Mouse (Mus musculus): ENCODE measurements around the gene Inafm1. TPM values are rescaled to one million over a fixed set of nuclear protein-coding genes. Genes with fewer than 3 reads are reported as not detected.

Gene Inafm1
- total and polyA plus RNA-seq, 3 experiments: 50.7 to 87.6 TPM; not detected in 1

- H3K27me3 ChIP-seq (ENCODE audit: control insufficient read depth in 1 of 2, insufficient read depth in 2 of 2, low read length in 2 of 2): peaks cover 0 to 1% of the 10 kb centered on the region in 2 experiments; a peak in 1 of 4 replicates
- no peaks in the 10 kb centered on the region for H3K79me2 ChIP-seq (ENCODE audit: control insufficient read depth, insufficient read depth, low read length, poor library complexity)
- peaks cover 0 to 17% of the 10 kb centered on the region in 2 experiments; a peak in 2 of 4 replicates for H3K36me3 ChIP-seq (ENCODE audit: control insufficient read depth in 1 of 2, insufficient read depth in 2 of 2, low read length in 2 of 2)
- TF ChIP-seq RAD21 (IDR thresholded peaks at IDR 0.05; ENCODE audit: low read depth, low read length) (no peak), USF1 (IDR thresholded peaks at IDR 0.05; ENCODE audit: low read depth, low read length) (no peak), NRF1 (IDR thresholded peaks at IDR 0.05; ENCODE audit: insufficient read depth, low read depth, low read length, poor library complexity, severe bottlenecking) (no peak), TAL1 (IDR thresholded peaks at IDR 0.05; ENCODE audit: low read length) (no peak), MAZ (IDR thresholded peaks at IDR 0.05; ENCODE audit: low read depth, low read length) (no peak), BHLHE40 (IDR thresholded peaks at IDR 0.05; ENCODE audit: borderline replicate concordance, low read depth, low read length) (no peak), MYB (IDR thresholded peaks at IDR 0.05; ENCODE audit: low read depth, low read length) (no peak), GABPA (IDR thresholded peaks at IDR 0.05; ENCODE audit: low read depth, low read length) (no peak), GATA1 (IDR thresholded peaks at IDR 0.05; ENCODE audit: low read depth, low read length) (no peak), CHD1 (IDR thresholded peaks at IDR 0.05; ENCODE audit: low read depth, low read length) (no peak), USF2 (IDR thresholded peaks at IDR 0.05; ENCODE audit: borderline replicate concordance in 1 of 2, insufficient read depth in 1 of 2, low read depth in 1 of 2, low read length in 2 of 2) (no peak), NELFE (IDR thresholded peaks at IDR 0.05; ENCODE audit: low read depth, low read length) (no peak), MAFK (IDR thresholded peaks at IDR 0.05; ENCODE audit: borderline replicate concordance, low read depth, low read length) (no peak), HCFC1 (IDR thresholded peaks at IDR 0.05; ENCODE audit: low read depth, low read length) (no peak)
- H3K9me3 ChIP-seq (replicated peaks; ENCODE audit: insufficient read depth, low read length): no peaks in the 10 kb centered on the region
- H3K27ac ChIP-seq (ENCODE audit: control insufficient read depth, low read depth, low read length): no peak within 1 kb of the TSS
- no peak within 1 kb of the TSS for H3K4me3 ChIP-seq (ENCODE audit: control insufficient read depth in 1 of 2, insufficient read depth in 1 of 2, low read depth in 2 of 2, low read length in 2 of 2)
- peaks cover 3 to 21% of the 10 kb centered on the region in 2 experiments; a peak in 3 of 4 replicates for H3K4me1 ChIP-seq (ENCODE audit: control insufficient read depth in 1 of 2, insufficient read depth in 2 of 2, low read length in 2 of 2)
- DNase-seq (ENCODE audit: low read depth, low spot score): peak; percentile 27
- no peak within 1 kb of the TSS for H3K9ac ChIP-seq (ENCODE audit: control insufficient read depth, low read depth, low read length, poor library complexity, severe bottlenecking)
Observed at GRCm38 (mm10) chr7:16244067-16244466, 29.4 kb downstream of the Inafm1 start, which contains the start of gene C5ar2. Gene C5ar2, minus strand, starts transcription at chr7:16244154.

- Histone ChIP-seq H3K36me3 (ENCODE audit: control insufficient read depth in 1 of 2, insufficient read depth in 2 of 2, low read length in 2 of 2) (peaks cover 0 to 17% of the 10 kb centered on the region in 2 experiments; a peak in 2 of 4 replicates), H3K9ac (ENCODE audit: control insufficient read depth, low read depth, low read length, poor library complexity, severe bottlenecking) (peak overlapping the region; percentile 38), H3K4me1 (ENCODE audit: control insufficient read depth in 1 of 2, insufficient read depth in 2 of 2, low read length in 2 of 2) (peaks cover 3 to 21% of the 10 kb centered on the region in 2 experiments; a peak in 3 of 4 replicates), H3K27ac (ENCODE audit: control insufficient read depth, low read depth, low read length) (peak overlapping the region; percentile 62), H3K9me3 (replicated peaks; ENCODE audit: insufficient read depth, low read length) (no peaks in the 10 kb centered on the region), H3K79me2 (ENCODE audit: control insufficient read depth, insufficient read depth, low read length, poor library complexity) (no peaks in the 10 kb centered on the region), H3K27me3 (ENCODE audit: control insufficient read depth in 1 of 2, insufficient read depth in 2 of 2, low read length in 2 of 2) (0 out of 4 replicates have a peak, but pooled peaks cover 0 to 1% of the 10 kb centered on the region in 2 experiments), H3K4me3 (ENCODE audit: control insufficient read depth in 1 of 2, insufficient read depth in 1 of 2, low read depth in 2 of 2, low read length in 2 of 2) (peak overlapping the region; percentile 10 to 49)
- TF ChIP-seq CTCF (IDR thresholded peaks at IDR 0.05 in 2 of 3, conservative IDR thresholded peaks at IDR 0.05 in 1 of 3; ENCODE audit: control insufficient read depth in 1 of 3, insufficient read depth in 1 of 3, low read depth in 2 of 3, low read length in 3 of 3, poor library complexity in 1 of 3, severe bottlenecking in 1 of 3) (no peak), TBP (IDR thresholded peaks at IDR 0.05; ENCODE audit: low read depth, low read length) (peak; percentile 86), ETS1 (IDR thresholded peaks at IDR 0.05; ENCODE audit: low read depth, low read length) (no peak), USF1 (IDR thresholded peaks at IDR 0.05; ENCODE audit: low read depth, low read length) (no peak), KAT2A (conservative IDR thresholded peaks at IDR 0.05; ENCODE audit: low read depth, low read length) (no peak), MYC (IDR thresholded peaks at IDR 0.05; ENCODE audit: low read depth, low read length) (no peak)
- peak; percentile 54 for DNase-seq (ENCODE audit: low read depth, low spot score)
Observed at GRCm38 (mm10) chr7:16242198-16242597, 31.2 kb downstream of the Inafm1 start.

All from MEL (cell line).